Mouse (Mus musculus): Measurements from ENCODE around the gene 4921504E06Rik.

DNA sequence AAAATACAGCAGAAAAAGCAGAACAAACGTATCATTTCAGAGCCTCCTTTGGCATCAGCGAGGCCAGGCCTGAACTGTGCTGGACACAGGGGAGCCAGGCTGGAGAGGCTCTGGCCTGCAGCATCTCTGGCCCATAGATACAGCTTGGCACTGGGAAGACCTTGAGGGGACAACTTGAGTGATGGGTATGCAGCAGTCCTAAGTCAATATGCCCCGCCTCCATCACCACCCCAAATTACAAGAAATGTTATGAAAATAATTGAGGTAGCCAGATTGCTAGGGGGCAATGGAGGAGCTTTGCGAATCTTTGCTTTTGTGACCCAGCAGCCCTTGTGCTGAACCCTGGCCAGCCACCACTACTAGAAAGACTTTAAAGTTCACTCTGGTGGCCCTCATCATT is 104.4 kb downstream of the 4921504E06Rik start:
- TF ChIP-seq POLR2A (IDR thresholded peaks at IDR 0.05; ENCODE audit: insufficient read depth, low read length), result no peak
- no peak for TF ChIP-seq CTCF (IDR thresholded peaks at IDR 0.05; ENCODE audit: low read depth, low read length)
- TF ChIP-seq EP300 (IDR thresholded peaks at IDR 0.05; ENCODE audit: insufficient read depth, low read depth, low read length), result no peak

All from ES-Bruce4 (cell line).